Mouse (Mus musculus) adrenal gland (tissue): ENCODE results near the gene Nudc.

Source experiments
- intact Hi-C: fragments of 180-260 bp; cut with DNase I; formaldehyde crosslinking; loops from one replicate; pipeline ENCODE4 v1.15.1; 2025
- microRNA-seq, 2 experiments: library from miRNA; unstranded; fragments of <30 nt; microRNA quantifications; one replicate each; pipeline ENCODE4; 2019

Nudc gene

GRCm38 (mm10) chr4:133494432-133494831, 51.4 kb downstream of the Nudc start:
- intact Hi-C loops, result loop anchor here (2.0 kb wide), 1 partner anchor 16 kb away; no protein-coding TSS in a partner anchor

- intact Hi-C loops, result loop anchor here (2.0 kb wide), 1 partner anchor 15 kb away; no protein-coding TSS in a partner anchor
Observed at GRCm38 (mm10) chr4:133493895-133494294, 51.9 kb downstream of the Nudc start.

- intact Hi-C loops, result no loop called here
Observed at GRCm38 (mm10) chr4:133491800-133492199, 54.0 kb downstream of the Nudc start.

- intact Hi-C loops, result no loop called here
Observed at GRCm38 (mm10) chr4:133489489-133490245, 56.1 kb downstream of the Nudc start.

GRCm38 (mm10) chr4:133488619-133489392, 57.0 kb downstream of the Nudc start:
- intact Hi-C loops, result no loop called here

- intact Hi-C loops, result no loop called here
Observed at GRCm38 (mm10) chr4:133486673-133487357, 59.0 kb downstream of the Nudc start.

- intact Hi-C loops, result no loop called here
Observed at GRCm38 (mm10) chr4:133485691-133486425, 59.9 kb downstream of the Nudc start.

GRCm38 (mm10) chr4:133484266-133485025, 61.4 kb downstream of the Nudc start:
- intact Hi-C loops, result no loop called here

Small RNA genes within 50 kb of the gene (microRNA-seq; reads per million reads assigned to microRNA genes)
- 0 reads per million in 2 experiments for gene Gm23158
